Mouse (Mus musculus): Measurements from ENCODE around the gene Gm4744. TPM values are rescaled to one million over a fixed set of nuclear protein-coding genes. Genes with fewer than 3 reads are reported as not detected.
"Not testable (repeated sequence)": the region's sequence is repeated elsewhere in the genome, so short reads cannot be mapped to it uniquely, and the experiment has no call there.

The Gm4744 gene
- total RNA-seq (2022), result not detected

DNA sequence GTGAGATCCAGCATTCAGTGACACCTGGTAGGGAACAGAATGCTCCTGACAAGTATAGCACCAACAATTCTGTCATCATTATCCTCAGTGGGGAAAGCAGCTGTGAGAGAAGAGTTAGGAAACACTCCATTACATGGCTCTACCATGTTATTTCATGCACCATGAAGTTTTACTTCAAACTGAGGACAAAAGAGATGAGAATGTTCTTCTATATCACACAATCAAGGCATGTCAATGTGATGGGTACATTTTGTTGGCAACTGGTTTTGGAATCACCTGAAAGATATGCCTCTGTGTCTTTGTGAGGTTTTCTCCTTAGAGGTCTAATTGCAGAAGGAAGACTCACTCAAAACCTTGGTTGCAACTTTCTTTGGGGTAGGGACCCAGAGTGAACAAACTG is at the start of gene Gm4744:
TSS of gene Gm4744 (minus strand) at position 101 of the 400 bp plus-strand sequence.
- no peak for DNase-seq (ENCODE audit: low spot score)

DNA sequence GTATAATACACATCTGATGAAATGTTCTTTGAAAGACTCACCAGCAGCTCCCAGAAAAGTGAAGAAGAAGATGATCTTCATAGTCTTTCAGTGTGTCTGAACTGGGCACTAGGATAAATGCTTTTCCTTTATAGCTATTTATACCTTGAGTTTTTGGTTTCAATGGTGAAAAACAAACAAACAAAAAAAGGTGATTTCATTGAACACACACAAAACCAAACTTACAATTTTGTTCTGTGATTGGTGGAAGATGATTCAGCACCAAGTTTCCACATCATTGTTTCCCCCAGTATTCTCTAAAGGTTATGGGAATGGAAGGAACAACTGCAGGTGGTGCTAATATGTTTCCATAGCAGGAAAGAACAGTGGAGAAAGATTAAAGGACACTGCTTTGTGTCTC is 47.7 kb upstream of the Gm4744 start, which contains the start of gene Gm2663:
TSS of gene Gm2663 (minus strand) at position 101 of the 400 bp plus-strand sequence.
- DNase-seq (ENCODE audit: low spot score), result not testable (repeated sequence)

DNA sequence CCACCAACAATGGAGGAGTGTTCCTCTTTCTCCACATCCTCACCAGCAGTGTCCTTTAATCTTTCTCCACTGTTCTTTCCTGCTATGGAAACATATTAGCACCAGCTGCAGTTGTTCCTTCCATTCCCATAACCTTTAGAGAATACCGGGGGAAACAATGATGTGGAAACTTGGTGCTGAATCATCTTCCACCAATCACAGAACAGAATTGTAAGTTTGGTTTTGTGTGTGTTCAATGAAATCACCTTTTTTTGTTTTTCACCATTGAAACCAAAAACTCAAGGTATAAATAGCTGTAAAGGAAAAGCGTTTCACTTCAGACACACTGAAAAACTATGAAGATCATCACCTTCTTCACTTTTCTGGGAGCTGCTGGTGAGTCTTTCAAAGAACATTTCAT is 12.8 kb upstream of the Gm4744 start, which contains the start of gene 1810009J06Rik:
TSS of gene 1810009J06Rik (plus strand) at position 301 of the 400 bp plus-strand sequence.
- not testable (repeated sequence) for DNase-seq (ENCODE audit: low spot score)

DNA sequence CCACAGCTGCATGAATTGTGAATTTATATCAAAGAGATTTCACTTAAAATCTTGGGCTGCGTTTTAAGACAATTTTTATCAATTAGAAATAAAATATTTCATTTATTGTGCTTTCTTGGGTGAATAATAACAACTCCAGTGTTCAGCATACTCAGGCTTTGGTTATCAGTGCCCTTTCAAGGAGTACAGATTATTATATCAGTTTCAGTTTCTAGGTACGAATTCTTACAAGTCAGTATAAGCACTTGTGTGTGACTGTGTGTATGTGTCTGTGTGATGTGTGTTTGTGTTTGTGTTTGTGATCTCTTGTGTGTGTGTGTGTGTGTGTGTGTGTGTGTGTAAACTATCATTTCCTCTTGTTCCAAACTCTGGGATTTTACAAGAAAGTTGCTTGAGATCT is 2.0 kb upstream of the Gm4744 start:
- DNase-seq (ENCODE audit: low spot score), result no peak

DNA sequence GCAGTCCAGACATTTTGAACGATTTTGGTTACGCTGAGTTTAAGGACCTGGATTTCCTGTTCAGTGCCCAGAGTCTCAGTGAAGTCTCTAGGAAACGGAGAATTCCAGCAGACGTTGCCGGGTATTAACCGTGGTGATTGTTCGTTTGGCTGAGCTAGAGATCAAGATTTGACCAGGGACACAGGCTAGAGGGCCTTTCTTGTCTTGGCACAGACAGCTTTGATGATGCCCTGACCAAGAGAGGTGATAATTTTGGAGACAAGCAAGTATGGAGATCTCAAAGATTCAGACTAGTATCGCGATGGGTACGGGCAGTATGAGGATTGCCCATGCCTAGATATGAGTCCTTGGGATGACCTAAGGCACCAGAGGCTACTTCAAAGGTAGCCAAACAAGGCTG is 11.2 kb downstream of the Gm4744 start, which contains the start of gene 1700074P13Rik:
TSS of gene 1700074P13Rik (minus strand) at position 101 of the 400 bp plus-strand sequence.
- DNase-seq (ENCODE audit: low spot score), result no peak

DNA sequence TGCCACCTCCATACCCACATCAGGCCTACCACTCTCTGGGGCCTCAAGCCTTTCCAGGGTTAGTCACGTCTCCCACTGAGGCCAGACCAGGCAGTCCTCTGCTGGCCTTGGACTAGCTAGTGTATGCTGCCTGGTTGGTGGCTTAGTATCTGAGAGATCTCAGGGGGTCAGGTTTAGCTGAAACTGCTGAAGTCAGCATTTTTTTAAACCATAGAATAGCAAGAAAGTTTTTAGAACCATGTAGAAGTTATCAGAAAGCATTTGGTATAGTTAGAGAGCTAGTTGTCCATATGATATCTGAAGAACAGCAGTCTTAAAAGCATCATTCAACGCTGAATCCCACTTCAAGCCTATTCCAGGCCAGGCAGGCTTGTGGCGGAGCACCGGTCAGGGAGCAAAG is 31.7 kb downstream of the Gm4744 start:
- DNase-seq (ENCODE audit: low spot score), result no peak

DNA sequence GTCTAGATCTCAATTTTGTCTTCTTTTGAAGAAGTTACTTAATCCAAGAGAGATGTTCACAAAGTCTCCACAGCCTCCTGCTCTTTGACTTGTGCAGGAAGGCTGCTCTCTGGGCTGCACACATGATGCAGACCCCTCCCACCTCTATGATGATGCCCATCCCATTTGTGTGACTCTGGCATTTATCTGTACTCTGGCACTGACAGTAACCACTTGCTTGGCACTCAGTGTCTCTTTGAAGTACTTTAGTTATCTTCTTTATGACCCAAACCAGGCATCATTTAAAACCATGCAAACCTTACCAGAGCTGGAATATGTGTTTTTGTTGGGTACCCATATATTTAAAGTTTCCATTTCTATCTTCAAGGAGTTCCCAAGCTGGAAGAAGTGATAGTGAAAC is 51.4 kb downstream of the Gm4744 start, which contains the start of gene Prss58:
TSS of gene Prss58 (minus strand) at position 101 of the 400 bp plus-strand sequence.
- no peak for DNase-seq (ENCODE audit: low spot score)

Other genes with a start within 250 kb of the Gm4744 start
- gene Moxd2, start 64.4 kb downstream of the Gm4744 start, total RNA-seq (2022), result not detected
- gene Prss58, start 51.5 kb downstream of the Gm4744 start, total RNA-seq (2022), result not detected
- not detected for gene 1700074P13Rik, start 11.3 kb downstream of the Gm4744 start, total RNA-seq (2022)
- not detected for gene 1810009J06Rik, start 12.9 kb upstream of the Gm4744 start, total RNA-seq (2022)
- gene Gm2663, start 47.6 kb upstream of the Gm4744 start, total RNA-seq (2022), result not detected
- gene 2210010C04Rik, start 83.6 kb upstream of the Gm4744 start, total RNA-seq (2022), result not detected